Mouse (Mus musculus): ENCODE results near the gene Apba3.

Gene Apba3

DNA sequence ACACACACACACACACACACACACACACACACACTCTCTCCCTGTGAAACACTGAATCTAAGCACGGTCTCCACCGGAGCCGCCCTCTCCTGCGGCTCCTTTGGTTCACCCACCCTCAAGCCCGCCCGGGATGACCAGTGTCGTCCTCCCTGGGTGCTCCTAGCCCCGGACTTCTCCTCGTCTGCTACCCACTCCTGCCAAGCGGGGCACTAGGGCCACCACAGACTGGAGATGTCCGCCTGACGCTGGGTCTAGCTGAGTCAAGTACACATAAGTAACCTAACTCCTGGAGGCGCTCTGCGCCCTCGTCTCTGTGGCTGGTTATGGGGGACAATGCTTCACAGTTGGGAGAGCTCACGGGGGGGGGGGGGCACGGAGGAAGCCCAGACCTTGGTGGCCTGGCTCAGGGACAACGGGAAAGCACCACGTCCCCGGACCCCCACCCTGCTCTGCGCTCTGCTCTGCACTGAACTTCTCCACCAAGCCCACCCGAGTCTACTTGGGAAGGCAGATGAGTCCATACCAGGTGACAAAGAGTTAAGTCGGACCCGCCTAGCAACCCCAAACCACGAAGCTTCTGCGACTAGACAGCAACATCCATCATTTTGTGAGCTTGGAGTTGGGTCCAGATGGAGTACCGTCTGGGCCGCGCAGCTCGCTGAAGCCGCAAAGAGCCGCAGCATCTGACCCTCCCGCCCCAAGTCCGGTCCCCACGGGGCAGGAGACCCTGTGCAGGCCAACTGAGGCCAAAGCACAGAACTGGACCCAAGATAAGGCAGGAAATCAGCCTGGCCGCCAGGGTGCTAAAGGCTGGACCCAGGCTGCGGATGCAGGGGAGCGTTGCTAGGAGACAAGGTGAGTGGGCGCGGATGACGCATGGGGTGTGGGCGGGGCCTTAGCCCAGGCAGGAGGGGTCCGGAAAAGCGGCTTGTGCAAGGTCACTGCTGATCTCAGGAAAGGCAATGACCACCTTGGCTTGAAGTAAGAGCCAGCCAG is 14.0 kb upstream of the Apba3 start, which contains the start of gene Matk:
Gene Matk (plus strand): TSS at position 512 of the 996 bp plus-strand sequence.
- peak; percentile 90 to 93 for DNase-seq (ENCODE audit: low spot score in 2 of 2)

DNA sequence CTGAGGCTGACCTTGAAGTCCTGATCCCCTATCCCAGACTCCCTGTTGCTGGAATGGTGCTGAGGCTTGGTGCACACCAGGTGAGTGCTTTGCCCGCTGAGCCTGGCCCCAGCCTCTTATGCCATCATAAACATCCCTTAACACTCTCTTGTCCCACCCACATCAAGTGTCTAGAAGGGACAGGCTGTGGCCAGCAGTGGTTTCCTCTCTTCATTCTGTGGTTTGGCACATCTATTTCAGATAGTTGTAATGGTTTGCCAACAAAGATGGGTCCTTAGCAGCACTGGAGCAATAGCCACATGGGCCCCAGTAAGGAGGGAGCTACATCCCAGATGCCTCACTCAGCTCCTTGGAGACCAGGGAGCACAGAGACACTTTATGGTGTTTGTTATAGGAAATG is 11.9 kb upstream of the Apba3 start:
- DNase-seq (ENCODE audit: low spot score in 2 of 2) = no peak

DNA sequence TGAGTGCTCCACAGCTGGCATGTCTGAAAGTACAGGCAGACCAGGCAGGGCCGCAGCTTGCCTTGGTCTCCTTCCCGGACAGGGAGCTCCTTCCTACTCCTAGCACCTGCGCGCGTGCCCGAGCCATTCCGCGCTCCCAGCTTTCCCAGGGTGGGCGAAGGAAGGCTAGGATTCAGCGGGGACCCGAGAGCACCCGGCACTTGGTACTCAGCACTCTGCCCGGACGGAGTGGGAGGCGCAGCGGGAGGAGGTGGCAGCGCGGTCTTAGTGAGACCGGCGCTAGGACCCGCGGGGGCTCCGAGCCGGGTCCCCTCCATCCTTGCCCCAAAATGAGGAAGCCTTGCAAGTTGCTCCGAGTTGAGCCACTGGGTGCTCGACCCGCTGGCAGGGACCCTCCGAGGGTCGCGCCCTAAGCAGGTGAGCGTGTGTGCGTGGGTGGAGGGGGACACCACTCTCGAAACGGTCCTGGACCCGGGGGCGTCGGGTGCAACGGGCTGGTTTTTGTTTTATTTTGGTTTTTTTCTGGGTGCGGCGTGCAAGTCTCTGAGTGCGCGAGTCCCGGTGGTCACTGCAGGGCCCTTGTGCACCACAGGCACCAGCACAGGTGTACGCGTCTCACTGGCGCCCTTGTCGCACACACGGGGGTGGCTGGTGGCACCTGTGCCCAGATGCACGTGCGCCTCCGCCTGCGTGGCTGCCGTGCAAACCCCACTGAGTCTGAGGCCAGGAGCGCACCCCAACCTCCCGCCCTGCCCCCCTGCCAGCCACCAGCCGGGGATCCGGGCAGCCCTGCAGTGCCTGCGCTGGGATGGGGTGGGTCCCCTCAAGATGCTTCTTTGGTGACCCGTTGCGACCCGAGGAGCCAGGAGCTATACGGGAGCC is 9.4 kb upstream of the Apba3 start:
- peak in 1 of 2 experiments; percentile 46 for DNase-seq (ENCODE audit: low spot score in 2 of 2)

DNA sequence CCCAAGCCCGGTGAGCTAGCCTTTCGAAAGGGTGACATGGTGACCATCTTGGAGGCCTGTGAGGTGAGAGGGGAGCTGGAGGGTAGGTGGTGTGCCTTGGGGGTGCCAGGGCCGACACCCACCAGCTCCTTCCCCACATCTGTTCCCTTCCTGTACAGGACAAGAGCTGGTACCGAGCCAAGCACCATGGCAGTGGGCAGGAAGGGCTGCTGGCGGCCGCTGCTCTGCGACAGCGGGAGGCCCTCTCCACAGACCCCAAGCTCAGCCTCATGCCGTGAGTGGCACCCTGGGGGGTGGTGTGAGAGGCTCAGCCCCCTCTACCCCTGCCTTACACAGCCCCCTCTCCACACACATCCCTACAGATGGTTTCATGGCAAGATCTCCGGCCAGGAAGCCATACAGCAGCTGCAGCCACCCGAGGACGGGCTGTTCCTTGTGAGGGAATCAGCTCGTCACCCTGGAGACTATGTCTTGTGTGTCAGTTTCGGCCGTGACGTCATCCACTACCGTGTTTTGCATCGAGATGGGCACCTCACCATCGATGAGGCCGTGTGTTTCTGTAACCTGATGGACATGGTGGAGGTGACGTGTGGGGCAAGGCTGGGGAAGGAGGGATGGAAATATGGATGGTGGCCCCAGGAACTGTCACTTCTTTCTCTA is 7.4 kb upstream of the Apba3 start:
- DNase-seq (ENCODE audit: low spot score in 2 of 2) = no peak

DNA sequence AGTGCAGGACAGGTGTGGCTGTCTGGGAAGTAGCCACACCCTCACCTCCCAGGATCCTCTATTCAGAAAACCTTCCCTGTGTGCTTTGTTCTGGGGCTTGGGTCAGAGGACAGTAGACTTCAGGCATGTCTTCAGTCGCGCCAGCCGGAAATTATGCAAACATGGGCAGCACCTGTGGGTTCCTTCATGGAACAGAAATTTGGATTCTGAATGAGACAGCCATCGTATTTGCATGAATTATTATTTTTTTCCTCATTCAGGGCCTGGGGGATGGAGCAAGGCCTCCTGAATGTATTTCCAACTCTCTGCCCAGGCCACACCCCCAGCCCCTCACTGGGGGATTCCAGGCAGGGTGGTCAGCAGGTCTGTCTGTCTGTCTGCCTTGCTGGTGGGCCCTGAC is 5.7 kb upstream of the Apba3 start:
- no peak for DNase-seq (ENCODE audit: low spot score in 2 of 2)

DNA sequence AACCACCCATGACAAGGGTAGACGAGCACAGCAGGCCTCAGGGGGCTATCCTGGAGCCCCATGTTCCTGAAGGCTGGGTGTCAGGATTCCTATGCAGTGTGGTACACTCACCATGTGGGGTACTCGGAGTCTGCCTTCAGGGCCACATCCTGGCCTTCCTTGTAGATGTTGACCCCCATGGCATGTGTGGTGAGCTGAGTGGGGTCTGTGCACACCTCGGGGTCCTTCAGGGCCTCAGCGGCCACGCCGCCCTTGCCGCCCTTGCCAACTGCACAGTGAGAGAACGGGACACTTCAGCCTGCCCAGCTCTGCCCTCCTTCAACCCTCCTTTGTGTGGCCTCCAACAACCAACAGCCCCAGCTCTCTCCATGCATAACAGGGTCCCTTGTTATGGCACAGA is 1.2 kb upstream of the Apba3 start:
- no peak for DNase-seq (ENCODE audit: low spot score in 2 of 2)

DNA sequence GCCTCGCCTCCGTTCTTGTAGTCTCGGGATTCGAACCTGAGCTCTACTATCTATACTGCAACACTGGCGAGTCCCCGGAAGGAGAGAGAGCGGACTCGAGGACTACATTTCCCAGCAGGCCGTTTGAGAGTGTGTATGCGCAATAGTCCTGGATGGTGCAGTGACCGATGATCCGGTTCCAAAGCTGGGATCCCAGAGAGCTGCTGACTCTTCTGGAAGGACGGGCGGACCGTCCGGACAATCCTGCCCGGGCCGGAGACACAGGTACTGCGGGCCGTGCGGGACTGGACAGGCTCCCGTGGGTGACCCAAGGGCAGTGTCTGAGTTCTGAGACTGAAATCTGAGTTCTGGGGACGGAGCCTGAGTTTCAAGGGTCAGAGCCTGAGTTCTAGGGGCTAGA is 1.3 kb downstream of the Apba3 start:
- peak; percentile 81 to 87 for DNase-seq (ENCODE audit: low spot score in 2 of 2)

DNA sequence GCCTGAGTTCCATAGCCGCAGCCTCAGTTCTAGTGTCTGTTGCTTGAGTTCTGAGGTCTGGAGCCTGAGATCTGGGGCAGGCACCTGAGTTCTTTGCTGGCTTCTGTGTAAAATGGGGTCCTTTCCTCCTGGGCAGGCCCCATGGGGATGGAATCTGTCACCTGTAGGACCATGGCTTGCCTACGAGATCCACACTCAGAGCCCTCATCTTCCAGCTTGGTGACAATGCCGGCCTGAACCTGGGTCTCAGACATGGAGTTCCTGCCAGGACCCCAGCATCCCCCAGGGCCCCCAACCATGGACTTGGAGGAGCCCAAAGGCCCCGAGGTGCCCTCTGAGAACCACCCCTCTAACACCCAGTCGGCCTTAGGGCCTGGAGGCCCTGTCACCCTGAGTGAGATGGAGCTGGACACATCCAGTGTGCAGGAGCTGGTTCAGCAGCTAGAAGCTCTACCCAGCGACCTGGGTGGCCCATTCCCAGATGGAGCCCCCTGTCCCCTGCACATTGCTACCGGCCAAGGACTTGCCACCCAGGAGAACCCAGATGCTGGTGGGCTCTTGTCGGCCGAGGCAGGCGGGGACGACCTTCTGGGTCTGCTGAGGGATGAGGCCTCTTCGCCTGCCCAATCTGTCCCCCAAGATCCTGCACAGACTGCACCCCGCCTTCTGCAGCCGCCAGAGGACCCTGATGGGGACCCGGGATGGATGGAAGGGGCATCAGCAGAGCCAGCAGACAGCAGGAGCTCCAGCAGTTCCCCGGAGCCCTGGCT is 2.1 kb downstream of the Apba3 start:
- DNase-seq (ENCODE audit: low spot score in 2 of 2) = no peak

DNA sequence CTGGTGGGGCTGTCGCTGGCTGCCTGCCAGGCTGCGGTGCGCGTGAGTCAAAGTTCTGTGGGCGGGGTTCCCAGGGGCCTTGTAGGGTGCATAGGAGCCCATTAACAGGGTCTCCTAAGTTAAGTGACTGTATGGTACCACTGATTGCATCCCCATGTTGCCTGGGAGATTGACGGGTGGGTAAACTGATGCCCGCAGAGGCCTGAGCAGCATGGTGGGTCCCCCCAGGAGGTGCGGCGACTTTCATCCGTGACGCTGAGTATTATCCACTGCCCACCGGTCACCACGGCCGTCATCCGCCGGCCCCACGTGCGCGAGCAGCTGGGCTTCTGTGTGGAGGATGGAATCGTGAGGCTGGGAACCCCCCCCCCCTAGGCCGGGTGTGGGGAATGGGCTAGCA is 5.6 kb downstream of the Apba3 start:
- no peak for DNase-seq (ENCODE audit: low spot score in 2 of 2)

DNA sequence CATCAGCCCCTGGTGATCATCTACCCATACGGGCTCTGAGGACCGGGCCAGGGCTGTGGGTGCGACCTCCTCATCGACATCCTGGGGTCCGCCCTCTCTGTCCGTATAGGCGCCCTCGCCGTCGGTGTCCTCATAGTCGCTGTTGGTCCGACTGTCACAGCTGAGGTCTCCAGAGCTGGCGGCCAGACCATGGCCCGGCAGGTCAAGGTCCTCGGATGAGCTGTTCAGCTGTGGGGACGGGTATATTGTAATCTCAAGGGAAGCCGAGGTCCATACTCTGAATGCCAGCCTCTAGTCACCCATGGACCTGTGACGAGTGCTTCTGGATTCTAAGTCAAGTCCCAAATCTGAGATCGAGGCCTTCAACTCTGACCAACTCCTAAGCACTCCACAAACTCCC is 7.1 kb downstream of the Apba3 start:
- DNase-seq (ENCODE audit: low spot score in 2 of 2) = no peak

DNA sequence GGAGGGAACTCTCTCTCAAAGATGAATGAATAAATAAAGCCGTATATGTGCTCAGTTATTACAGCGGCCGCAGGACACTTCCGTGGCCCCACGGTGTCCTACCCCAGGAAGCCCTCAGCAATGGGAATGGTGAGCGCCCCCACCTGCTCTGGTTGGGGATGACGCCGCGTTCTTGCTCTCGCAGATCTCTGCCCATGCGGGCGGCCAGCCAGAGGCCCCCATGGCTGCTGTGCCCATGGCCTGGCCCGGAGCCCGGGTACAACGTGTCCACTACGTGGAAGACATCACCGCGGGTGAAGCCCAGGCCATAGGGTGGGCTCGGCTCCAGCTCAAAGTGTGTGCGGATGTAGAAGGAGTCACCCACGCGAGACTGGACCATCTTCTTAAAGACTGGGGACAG is 10.9 kb downstream of the Apba3 start:
- no peak for DNase-seq (ENCODE audit: low spot score in 2 of 2)

DNA sequence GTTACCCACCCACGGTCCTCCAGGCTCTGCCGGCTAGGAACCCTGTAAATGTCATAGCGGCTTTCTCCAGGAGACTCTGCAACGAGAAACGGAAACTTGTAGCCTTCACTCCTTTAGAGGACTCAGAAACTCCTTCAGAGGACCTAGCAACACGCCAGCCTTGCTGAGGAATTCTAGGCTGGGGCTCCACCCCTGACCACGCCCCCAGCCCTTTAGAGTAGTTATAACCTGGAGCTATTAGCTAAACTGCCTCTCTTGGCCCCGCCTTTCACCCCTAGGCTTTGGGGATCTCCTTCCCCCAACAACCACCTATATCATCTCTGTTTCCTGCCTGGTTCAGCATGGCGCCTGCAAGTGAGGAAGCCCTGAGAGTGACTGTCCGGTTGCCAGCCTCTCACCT is 12.7 kb downstream of the Apba3 start:
- DNase-seq (ENCODE audit: low spot score in 2 of 2) = no peak

DNA sequence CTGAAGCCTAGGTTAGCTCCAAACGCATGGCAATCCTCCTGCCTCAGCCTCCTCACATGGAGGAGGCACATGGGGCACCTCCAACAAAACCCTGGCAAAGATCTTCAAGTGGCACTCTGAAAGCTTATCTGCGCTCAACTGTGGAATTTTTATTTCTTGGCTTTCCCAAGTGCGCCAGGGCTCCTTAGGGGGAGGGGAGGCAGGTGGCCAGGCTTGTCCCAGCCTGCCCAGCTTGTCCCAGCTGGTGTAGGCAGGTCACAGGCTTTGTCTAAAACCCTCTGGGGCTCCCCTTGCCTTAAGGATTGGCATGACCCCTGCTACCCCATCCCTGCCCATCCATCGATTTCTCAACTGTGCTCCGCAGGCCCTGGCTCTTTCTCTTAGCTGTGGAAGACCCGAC is 17.4 kb downstream of the Apba3 start:
- no peak for DNase-seq (ENCODE audit: low spot score in 2 of 2)

DNA sequence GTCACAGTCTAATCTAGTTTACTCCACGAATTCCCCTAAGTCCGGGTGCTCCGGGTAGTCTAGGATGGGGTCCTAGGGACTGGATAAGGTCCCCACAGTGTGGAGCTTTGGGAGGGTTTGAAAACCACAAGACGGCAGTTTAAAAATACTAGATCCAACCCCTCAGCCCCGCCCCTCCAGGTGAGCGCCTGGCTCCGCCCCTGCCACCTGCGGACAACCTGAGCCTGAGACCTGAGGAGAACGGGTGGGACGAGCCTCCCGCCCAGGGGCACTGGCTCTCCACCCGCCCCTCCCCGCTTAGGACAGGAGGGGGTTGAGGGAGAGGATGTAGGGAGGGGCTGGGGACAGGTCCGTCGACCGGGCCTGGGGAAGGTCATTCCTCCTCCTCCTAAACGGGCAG is 18.0 kb downstream of the Apba3 start:
- DNase-seq (ENCODE audit: low spot score in 2 of 2) = no peak

DNA sequence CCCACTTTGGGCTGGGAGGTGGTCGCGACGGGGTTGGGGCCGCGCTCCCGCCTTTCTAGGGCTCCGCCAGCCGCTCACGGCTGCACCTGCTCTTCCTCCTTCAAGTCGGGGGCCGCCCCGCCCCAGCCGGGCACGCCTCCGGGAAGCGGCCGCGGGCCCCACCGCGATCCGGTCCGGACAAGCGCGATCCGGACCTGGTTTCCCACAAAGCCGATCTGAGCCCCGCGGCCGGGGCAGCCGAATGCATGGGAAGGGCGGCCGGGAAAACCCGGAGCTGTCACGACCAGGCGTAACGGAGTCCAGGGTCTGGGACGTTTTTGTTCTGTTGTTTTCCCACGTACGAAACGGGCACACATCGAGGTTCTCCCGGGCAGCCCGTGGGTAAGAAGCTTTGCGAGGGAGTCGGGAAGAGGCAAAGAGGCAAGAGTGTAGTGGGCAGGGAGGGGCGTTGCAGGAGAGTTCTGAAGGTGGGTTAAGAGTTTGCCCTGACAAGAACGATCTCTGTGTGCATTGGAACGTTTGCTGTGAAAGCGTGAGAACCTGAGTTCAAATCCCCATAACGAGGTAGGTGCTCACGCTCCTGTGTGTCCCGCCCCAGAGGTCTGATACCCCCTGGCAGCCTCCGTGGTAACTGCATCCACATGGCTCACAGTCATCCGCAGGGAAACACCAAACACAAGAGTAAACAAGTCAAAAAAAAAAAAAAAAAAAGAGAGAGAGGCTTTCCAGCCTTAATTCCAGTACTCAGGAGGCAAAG is 19.1 kb downstream of the Apba3 start:
- DNase-seq (ENCODE audit: low spot score in 2 of 2) = peak; percentile 61 to 67

DNA sequence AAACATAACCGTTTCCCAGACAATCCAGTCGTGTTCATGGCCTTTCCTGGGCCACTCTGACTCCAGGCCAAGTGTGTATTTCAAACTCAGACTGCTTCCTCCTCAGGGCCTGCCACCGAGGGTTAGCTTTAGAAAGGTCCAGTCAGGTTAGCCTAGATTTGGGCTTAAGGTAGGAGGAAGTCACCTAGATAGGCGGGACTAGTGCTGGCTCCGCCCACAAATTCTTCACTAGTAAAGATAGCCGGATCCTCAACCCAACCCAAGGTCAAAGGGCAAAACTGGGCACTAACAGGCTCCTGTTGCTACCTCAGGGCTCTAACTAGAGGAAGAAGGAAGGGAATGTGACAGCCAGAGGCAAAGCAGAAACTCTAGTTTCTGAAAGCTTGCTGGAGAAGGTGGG is 19.8 kb downstream of the Apba3 start:
- DNase-seq (ENCODE audit: low spot score in 2 of 2) = no peak

DNA sequence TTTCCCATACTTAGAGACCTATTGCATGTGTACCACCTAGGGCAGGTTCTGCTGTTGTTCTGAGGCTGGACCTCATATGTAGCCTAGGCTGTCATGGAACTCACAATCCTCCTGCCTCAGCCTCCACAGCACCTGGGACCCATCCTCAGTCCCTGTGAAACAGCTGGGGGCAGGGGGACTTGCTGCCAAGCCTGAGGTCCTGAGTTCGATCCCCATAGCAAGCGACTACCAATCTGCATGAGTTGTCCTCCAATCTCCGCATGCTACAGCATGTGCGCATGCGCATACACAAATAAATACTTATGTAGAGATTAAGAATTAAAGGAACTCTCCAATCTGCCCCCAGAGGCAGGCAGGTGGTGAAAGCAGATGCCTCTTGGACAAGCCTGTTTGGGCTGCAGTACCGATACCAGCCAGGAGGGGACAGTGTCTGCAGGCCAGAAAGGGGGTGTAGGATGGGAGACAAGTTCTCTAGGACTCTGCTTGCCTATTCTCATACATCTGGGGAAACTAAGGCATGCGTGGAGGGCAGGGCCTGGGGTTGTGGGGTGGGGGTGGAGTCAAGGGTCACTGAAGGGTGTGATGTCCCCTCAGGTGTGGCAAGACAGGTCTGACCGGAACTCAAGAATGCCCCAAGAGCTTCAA is 20.9 kb downstream of the Apba3 start:
- DNase-seq (ENCODE audit: low spot score in 2 of 2) = no peak

DNA sequence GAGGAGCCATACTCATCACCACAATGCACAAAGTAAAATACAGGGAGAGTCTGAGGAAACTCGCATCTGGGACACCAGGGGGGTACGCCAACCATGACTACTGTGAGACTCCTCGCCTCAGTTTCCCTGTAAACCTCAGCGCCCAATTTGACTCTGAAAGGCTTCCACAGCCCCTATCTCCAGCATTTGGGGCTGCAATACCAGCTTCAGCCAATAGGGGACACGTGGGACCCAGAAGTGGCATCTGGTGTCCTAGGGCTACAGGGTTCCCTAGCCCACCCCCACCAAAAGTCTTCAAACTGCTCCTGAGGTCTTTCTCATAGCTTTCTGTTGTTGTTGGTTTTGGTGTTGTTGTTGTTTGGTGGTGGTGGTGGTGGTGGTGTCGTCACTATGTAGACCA is 21.8 kb downstream of the Apba3 start:
- DNase-seq (ENCODE audit: low spot score in 2 of 2) = no peak

DNA sequence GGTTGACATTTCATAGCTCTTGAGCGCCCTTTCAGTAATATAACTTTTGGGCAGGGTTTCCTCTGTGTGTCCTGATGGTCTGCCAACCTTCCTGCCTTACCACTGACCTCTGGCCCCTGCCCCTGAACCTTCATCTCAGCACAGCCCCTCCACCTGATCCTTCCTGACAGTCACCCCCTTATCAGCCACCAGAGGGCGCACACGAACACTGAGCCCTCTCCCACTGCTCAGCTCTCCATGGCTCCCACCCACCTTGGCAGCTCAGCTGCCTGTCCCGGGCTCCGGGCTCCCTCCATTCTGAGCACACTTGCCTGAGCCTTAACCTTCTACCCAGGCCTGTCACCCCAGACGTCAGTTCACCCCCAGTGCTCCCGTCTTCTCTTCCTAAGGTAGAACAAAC is 22.5 kb downstream of the Apba3 start:
- no peak for DNase-seq (ENCODE audit: low spot score in 2 of 2)

DNA sequence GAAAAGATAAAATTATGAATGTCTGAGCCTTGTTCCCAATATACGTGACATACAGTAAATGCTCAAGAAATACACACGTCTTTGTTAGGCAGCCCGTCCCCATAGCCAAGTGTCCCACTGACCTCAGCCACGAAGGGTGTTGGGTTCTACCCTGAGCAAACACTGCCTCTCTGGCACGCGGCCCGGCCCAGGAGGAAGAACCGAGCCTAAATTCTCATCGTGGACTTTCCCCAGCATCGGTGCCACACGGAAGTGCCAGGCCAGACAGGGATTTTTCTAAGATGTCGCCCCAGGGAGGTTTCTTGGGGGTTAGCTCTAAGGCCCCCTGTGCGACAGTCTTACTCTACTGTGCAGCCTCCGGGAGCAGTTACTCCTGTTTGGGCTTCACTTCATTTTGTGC is 23.1 kb downstream of the Apba3 start:
- DNase-seq (ENCODE audit: low spot score in 2 of 2) = no peak
